9 mouse cellular contexts compared by ENCODE assay signal in genomic region chr11:109873161-109873775, GRCm38 (mm10). TPM values are rescaled to one million over a fixed set of nuclear protein-coding genes. Genes with fewer than 3 reads are reported as not detected.
A peak's percentile ranks its signal among the peaks of the same experiment; 100 is the strongest.
DNase-seq lines count a peak whose midpoint lies in the region; ATAC-seq and TF ChIP-seq lines count a peak whose summit lies in the region.
"Had no signal": no experiment of that assay in that cellular context is flagged by ENCODE, and none has a peak within 500 bp of the region (broad histone marks: within the 10 kb centered on the region; RNA-seq: fewer than 3 reads in every experiment).

No protein-coding gene starts in this region.

- no peaks in the 10 kb centered on the region for H3K4me1 ChIP-seq in forebrain, embryonic 14.5 days (ENCODE audit: control insufficient read depth, insufficient read depth, low read length)
- no peaks in the 10 kb centered on the region for H3K4me1 ChIP-seq in forebrain, embryonic 13.5 days
- no peaks in the 10 kb centered on the region for H3K4me1 ChIP-seq in midbrain, postnatal 0 days (ENCODE audit: insufficient read depth, low read length)
- H3K4me1 ChIP-seq in midbrain, embryonic 15.5 days: no peaks in the 10 kb centered on the region
- no peaks in the 10 kb centered on the region for H3K4me1 ChIP-seq in intestine, embryonic 16.5 days (ENCODE audit: control insufficient read depth, insufficient read depth, low read length)

- no peak overlapping the region for H3K4me3 ChIP-seq in forebrain, embryonic 14.5 days (ENCODE audit: low read depth, low read length)
- H3K4me3 ChIP-seq in forebrain, embryonic 13.5 days: no peak overlapping the region
- no peak overlapping the region for H3K4me3 ChIP-seq in midbrain, postnatal 0 days (ENCODE audit: low read depth, low read length)
- no peak overlapping the region for H3K4me3 ChIP-seq in midbrain, embryonic 15.5 days
- H3K4me3 ChIP-seq in intestine, embryonic 16.5 days (ENCODE audit: low read length): no peak overlapping the region

- H3K9me3 ChIP-seq in forebrain, embryonic 14.5 days (replicated peaks; ENCODE audit: control insufficient read depth, low read length): no peaks in the 10 kb centered on the region
- H3K9me3 ChIP-seq in forebrain, embryonic 13.5 days (replicated peaks): no peaks in the 10 kb centered on the region
- no peaks in the 10 kb centered on the region for H3K9me3 ChIP-seq in midbrain, postnatal 0 days (ENCODE audit: low read length)
- no peaks in the 10 kb centered on the region for H3K9me3 ChIP-seq in midbrain, embryonic 15.5 days
- H3K9me3 ChIP-seq in intestine, embryonic 16.5 days (ENCODE audit: control insufficient read depth, low read length): no peaks in the 10 kb centered on the region

- no peak overlapping the region for H3K9ac ChIP-seq in forebrain, embryonic 14.5 days (ENCODE audit: low read length)
- H3K9ac ChIP-seq in forebrain, embryonic 13.5 days: no peak overlapping the region
- no peak overlapping the region for H3K9ac ChIP-seq in midbrain, postnatal 0 days (replicated peaks; ENCODE audit: low read length, poor library complexity, severe bottlenecking)
- no peak overlapping the region for H3K9ac ChIP-seq in midbrain, embryonic 15.5 days
- H3K9ac ChIP-seq in intestine, embryonic 16.5 days (ENCODE audit: low read depth, low read length): no peak overlapping the region

- no peak overlapping the region for H3K4me2 ChIP-seq in forebrain, embryonic 14.5 days (ENCODE audit: low read length)
- no peak overlapping the region for H3K4me2 ChIP-seq in forebrain, embryonic 13.5 days
- no peak overlapping the region for H3K4me2 ChIP-seq in midbrain, postnatal 0 days (ENCODE audit: low read depth, low read length, poor library complexity, severe bottlenecking)
- H3K4me2 ChIP-seq in midbrain, embryonic 15.5 days: no peak overlapping the region
- no peak overlapping the region for H3K4me2 ChIP-seq in intestine, embryonic 16.5 days (ENCODE audit: low read depth, low read length)

- WGBS in forebrain, embryonic 14.5 days: 44% methylated on average over 9 of the region's 9 CpGs
- WGBS in forebrain, embryonic 13.5 days: 47% methylated on average over 9 of the region's 9 CpGs
- 50% methylated on average over 9 of the region's 9 CpGs for WGBS in midbrain, postnatal 0 days
- WGBS in midbrain, embryonic 15.5 days: 52% methylated on average over 9 of the region's 9 CpGs
- 43% methylated on average over 9 of the region's 9 CpGs for WGBS in intestine, embryonic 16.5 days

- no peaks in the 10 kb centered on the region for H3K36me3 ChIP-seq in forebrain, embryonic 14.5 days (ENCODE audit: control insufficient read depth, insufficient read depth, low read length)
- H3K36me3 ChIP-seq in forebrain, embryonic 13.5 days (ENCODE audit: poor library complexity, severe bottlenecking): no peaks in the 10 kb centered on the region
- no peaks in the 10 kb centered on the region for H3K36me3 ChIP-seq in midbrain, postnatal 0 days (ENCODE audit: insufficient read depth, low read length)
- H3K36me3 ChIP-seq in midbrain, embryonic 15.5 days (replicated peaks): no peaks in the 10 kb centered on the region
- no peaks in the 10 kb centered on the region for H3K36me3 ChIP-seq in intestine, embryonic 16.5 days (ENCODE audit: control insufficient read depth, insufficient read depth, low read length)

- no peaks in the 10 kb centered on the region for H3K27me3 ChIP-seq in forebrain, embryonic 14.5 days (replicated peaks; ENCODE audit: control insufficient read depth, insufficient read depth, low read length)
- no peaks in the 10 kb centered on the region for H3K27me3 ChIP-seq in forebrain, embryonic 13.5 days
- H3K27me3 ChIP-seq in midbrain, postnatal 0 days (ENCODE audit: insufficient read depth, low read length): no peaks in the 10 kb centered on the region
- H3K27me3 ChIP-seq in midbrain, embryonic 15.5 days (replicated peaks): no peaks in the 10 kb centered on the region
- H3K27me3 ChIP-seq in intestine, embryonic 16.5 days (replicated peaks; ENCODE audit: control insufficient read depth, insufficient read depth, low read length): no peaks in the 10 kb centered on the region

- peak; percentile 76 for TF ChIP-seq CTCF in midbrain, postnatal 0 days (IDR thresholded peaks at IDR 0.05)

- H3K27ac ChIP-seq in forebrain, embryonic 14.5 days (ENCODE audit: low read depth, low read length): no peak overlapping the region
- no peak overlapping the region for H3K27ac ChIP-seq in forebrain, embryonic 13.5 days
- no peak overlapping the region for H3K27ac ChIP-seq in midbrain, postnatal 0 days (ENCODE audit: low read depth, low read length)
- no peak overlapping the region for H3K27ac ChIP-seq in midbrain, embryonic 15.5 days
- no peak overlapping the region for H3K27ac ChIP-seq in intestine, embryonic 16.5 days (ENCODE audit: low read length)

- ATAC-seq in forebrain, embryonic 14.5 days: no peak; the same call in 1 of the 2 replicates
- no peak for ATAC-seq in forebrain, embryonic 13.5 days
- ATAC-seq in midbrain, postnatal 0 days (ENCODE audit: low FRiP score): no peak
- no peak for ATAC-seq in midbrain, embryonic 15.5 days (replicated peaks)
- ATAC-seq in megakaryocyte progenitor cell, adult 5-6 weeks (replicated peaks; ENCODE audit: poor library complexity): 0 out of 2 replicates have a peak, but pooled peaks have one; percentile 33
- ATAC-seq in megakaryocyte-erythroid progenitor cell, adult 5-6 weeks (replicated peaks; ENCODE audit: low FRiP score, low TSS enrichment, poor library complexity, severe bottlenecking): no peak
- no peak for ATAC-seq in intestine, embryonic 16.5 days

- peak; percentile 80 for DNase-seq in forebrain, embryonic 14.5 days (ENCODE audit: low spot score)
- DNase-seq in midbrain, postnatal 0 days (ENCODE audit: low spot score): peak; percentile 79
- DNase-seq in embryo, embryonic 11.5 days (ENCODE audit: low read depth, low spot score): peak; percentile 43

RNA-seq across cellular contexts. Expression of gene 1700012B07Rik, which starts 45.4 kb away (rescaled TPM):
- not detected in 2 replicates for polyA plus RNA-seq in forebrain, embryonic 14.5 days (2014; fragmentation: Nextera tagmentation; extraction: Ambion mirVana)
- not detected in 2 replicates for polyA plus RNA-seq in forebrain, embryonic 13.5 days (2015; fragmentation: Nextera tagmentation; extraction: Ambion mirVana)
- not detected in 2 replicates for total RNA-seq in midbrain, postnatal 0 days (2014; rRNA removed)
- polyA plus RNA-seq in midbrain, postnatal 0 days (2015; fragmentation: Nextera tagmentation; extraction: Ambion mirVana): not detected in 2 replicates
- polyA plus RNA-seq in midbrain, embryonic 15.5 days (2015; fragmentation: Nextera tagmentation; extraction: Ambion mirVana): not detected in 2 replicates
- total RNA-seq in megakaryocyte progenitor cell, adult 5-6 weeks (2015): not detected in 2 replicates
- not detected in 2 replicates for total RNA-seq in megakaryocyte progenitor cell, adult 5-6 weeks (2017)
- 3.4 TPM in 1 of 2 replicates, not detected in the other for total RNA-seq in megakaryocyte-erythroid progenitor cell, adult 5-6 weeks (2014; fragmentation: Nextera tagmentation)
- not detected in 2 replicates for total RNA-seq in megakaryocyte-erythroid progenitor cell, adult 5-6 weeks (2017)
- not detected in 2 replicates for polyA plus RNA-seq in intestine, embryonic 16.5 days (2015; fragmentation: Nextera tagmentation; extraction: Ambion mirVana)
- polyA plus RNA-seq: intestine, embryonic 14.5 days had no signal
